Mouse (Mus musculus) mouse embryonic stem cell (cell line): ENCODE data around the gene Dusp14.

Experiments used
- in situ Hi-C, 2 experiments: fragments of 300-500 bp; cut with MboI; formaldehyde crosslinking; loops; 1 replicate in 1 of 2; 3 replicates in 1 of 2; pipeline ENCODE4 v1.14.3; 2019 to 2020; ENCODE audit warnings: low sequenced_read_pairs in 2 of 2, low pct_unique_long_range_greater_than_20kb in 1 of 2, mixed read lengths in 1 of 2; ENCODE audit not compliant: unreplicated experiment in 1 of 2

Gene Dusp14

DNA sequence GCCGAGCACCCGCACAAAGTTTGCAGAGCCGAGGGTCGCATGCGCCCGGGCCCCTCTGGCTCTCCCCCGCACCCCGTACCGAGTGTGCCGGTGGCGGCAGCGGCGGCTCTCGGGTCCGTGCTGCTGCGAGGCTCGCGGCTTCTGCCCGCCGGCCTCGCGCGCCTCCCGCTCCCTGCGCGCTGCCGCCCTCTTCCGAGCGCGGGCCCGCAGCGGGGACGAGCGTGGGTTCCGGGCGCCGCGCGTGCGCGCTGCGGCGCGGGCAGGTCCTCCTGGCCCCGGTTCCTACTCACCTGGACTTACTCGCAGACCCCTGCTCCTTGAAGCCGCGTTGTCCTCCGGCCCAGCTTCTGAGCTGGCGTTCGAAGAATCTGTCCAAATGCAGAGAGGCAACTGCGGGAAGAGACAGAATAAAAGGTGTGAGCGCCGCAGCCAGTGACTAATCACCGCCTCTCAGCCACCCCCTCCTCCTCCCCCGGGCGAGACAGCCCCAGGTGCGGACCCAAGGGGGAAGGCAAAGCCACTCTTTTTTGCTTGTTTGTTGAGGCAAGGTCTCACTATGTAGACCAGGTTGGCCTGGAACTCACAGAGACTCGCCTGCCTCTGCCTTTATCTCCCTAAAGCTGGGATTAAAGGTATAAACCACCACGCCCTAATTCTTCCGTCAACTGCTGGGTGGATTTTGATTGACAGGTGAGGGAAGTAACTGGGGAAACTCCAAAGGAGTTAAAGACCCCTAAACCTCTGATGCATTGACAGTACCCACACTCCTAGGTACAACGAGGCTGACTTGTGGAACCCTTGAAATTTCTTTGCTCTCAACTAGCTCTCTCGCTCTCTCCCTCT, 649 bp downstream of the Dusp14 start:
- in situ Hi-C loops: no loop called here

DNA sequence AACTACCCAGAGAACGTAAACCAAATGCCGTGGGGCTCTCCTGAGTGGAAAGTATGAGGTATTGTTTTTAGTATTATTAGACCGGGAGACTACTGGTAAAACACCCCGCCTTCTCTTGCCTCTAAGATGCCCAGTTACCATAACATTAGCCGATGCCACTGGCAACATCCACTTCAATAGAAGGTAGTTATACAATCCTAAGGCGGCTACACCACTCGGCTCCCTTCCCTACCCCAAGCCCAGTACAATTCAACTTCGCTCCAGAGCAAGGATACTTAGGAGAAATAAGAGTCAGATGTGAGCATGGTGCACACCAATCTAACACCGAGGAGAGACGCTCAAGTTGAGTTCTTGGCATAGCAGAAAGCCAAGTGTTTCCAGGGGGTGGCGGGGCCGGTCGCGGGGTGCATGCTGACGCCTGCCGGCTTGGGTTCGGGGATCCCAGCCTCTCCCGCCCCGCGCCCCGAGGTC, 1.3 kb downstream of the Dusp14 start:
- in situ Hi-C loops: no loop called here

DNA sequence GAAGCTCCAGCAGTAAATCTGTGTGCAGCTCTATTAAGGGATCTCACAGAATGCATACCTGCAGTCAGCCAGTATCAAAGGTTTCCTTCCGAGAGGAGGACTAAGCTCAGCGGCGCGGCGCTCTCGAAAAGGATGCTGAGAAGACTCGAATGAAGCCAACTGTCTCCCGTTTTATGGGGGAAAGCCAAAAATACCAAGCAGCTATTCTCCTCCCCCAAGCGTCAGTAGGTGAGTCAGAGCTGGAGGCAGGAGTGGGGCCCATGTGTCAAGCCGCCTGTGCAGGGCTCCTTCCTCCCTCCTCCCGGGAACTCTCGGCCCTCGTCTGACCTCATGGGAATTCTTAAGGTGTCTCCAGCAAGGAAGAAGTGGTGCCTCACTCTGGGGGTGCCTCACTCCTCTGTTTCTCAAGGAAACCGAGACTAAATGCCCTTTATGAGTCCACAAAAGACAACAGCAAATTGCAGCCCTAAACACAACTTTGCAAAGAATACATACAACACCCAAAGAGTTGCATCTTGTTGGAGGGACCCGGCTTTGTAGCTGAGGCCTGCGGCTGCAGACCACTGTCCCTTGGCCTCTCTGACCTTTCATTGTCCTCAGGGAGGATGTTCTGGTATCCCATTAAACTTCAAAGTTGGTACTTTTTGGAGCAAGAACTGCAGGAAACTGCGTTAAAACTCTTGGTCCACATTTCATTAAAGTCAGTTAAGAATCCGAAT, 2.0 kb downstream of the Dusp14 start:
- in situ Hi-C loops: no loop called here

DNA sequence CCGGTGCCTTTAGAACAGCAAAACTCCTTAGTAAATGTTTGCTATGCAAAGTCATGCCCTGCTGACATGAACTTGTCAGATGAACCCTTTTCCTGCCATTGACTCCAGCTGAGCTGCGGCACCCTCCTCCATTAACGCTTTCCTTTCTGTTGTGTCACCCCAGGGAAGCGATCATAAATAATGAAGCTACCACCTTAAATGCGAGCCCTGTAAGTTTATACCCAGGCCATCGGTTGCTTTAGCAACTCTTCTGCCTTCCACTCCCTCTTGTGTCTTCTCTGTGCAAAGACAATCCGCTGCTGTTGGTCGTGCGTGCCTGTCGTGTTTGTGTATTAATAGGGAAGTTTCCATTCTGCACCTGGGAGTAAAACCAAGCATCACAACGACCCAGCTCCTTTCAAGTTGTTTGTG, 3.0 kb downstream of the Dusp14 start:
- in situ Hi-C loops: no loop called here

DNA sequence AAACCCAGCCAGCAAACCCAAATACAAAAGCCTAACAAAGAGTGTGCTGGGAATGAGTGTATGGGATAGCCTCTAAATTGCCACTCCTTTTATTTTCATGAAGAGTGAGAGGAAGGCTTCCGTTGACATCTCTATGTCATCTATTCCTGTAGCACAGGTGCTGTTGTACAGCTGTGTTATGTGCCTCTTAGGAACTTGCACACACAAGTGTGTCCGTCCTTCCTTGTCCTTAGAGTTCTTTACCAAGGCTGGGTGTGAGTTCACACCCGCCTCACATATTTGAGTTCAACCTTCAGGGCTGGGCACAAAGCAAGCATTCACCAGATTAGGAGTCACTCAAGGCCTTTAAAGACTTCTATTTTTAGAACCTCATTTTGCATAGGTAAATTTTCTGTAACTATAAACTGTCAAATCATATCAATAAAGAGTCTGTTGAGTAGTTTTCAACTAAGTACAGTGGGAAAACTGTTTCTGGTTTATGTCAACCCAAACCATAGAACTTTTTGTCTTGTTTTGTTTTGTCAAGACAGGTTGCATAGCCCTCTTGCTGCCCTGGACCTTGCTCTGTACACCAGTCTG, 5.3 kb downstream of the Dusp14 start:
- in situ Hi-C loops: no loop called here

DNA sequence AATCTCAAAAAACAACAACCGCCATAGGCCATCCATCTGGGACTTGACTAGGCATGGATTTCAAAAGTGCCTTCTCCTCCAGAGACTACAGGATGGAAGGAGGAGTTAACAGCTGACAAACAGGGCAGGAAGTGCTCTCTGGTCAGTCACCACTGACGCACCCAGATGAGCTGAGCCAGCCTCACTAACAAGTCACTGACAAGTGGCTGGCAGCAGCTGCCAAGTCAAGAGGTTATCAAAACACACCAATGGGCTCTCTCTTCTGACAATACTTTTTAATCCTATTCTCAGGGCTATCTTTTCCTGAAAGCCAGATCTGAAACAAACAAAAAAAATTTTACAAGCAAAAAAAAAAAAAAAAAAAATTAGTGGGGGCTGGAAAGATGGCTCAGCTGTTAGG, 6.3 kb downstream of the Dusp14 start:
- in situ Hi-C loops: no loop called here

DNA sequence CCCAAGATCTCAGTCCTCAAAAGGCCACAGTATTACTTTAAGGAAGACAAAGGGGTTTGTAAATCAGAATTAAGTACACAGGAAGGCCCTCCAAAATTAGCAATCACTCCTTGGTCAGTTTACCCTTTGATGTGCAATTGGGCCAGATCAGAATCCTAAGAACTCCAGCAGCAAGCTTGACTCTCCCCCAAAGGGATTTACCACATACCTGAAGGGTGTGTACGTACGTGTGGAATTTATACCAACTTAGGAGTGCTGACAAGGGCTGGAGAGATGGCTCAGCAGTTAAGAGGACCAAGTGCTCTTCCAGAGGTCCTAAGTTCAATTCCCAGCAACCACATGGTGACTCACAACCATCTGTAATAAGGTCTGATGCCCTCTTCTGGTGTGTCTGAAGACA, 7.2 kb downstream of the Dusp14 start:
- in situ Hi-C loops: no loop called here

DNA sequence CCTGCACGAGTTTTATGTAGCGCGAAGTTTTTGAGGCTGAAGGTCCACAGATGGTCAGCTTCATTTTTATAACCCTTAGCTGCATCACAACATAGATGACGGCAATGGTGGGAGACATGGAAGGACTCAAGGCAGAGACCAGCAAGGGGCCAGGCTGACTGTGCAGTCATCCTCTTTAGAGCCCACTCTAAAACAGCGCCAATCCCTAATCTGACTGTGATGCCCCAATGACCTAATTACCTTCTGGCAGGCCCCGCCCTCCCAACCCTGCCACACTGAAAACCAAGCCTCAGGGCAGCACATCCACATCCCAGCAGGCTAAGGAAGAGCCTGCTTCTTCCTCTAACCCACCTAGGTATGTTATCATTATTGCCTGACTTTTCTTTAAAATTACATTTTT, 8.4 kb downstream of the Dusp14 start:
- in situ Hi-C loops: no loop called here

DNA sequence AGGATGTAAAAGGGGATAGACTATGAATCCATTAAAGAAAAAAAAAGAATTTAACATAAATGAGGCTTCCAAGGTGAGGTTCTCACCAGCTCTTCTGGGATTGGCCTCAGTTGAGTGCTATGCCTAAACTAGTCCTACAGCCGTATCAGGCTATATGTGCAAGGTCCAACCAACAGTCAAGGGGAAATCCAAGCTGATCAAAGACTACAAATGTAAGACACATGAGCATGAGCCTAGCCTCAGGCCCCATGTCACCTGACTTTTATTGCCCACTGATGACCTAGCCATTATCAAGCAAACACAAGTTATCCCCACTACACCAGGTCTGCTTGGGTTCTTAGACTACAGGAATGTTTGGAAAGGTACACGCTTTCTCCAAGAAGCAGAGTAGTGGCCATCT, 9.3 kb downstream of the Dusp14 start:
- in situ Hi-C loops: no loop called here

DNA sequence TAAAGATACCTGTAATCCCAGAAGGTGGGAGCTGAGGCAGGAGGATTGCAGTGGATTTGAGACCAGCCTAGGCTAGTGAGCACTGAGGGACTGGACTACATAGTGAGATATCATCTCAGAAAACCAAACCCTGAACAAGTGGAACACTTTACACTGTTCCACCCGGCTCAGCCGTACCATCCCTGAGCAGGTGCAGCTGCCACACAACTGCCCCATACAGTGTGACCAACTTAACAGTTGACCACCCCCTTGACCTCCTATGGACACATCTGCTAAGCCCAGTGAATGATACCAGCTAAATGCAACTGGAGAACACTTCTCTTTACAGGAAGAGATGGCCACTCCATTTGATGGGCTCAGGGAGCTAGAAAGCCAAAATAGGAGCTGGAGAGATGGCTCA, 11.6 kb downstream of the Dusp14 start:
- in situ Hi-C loops: no loop called here

DNA sequence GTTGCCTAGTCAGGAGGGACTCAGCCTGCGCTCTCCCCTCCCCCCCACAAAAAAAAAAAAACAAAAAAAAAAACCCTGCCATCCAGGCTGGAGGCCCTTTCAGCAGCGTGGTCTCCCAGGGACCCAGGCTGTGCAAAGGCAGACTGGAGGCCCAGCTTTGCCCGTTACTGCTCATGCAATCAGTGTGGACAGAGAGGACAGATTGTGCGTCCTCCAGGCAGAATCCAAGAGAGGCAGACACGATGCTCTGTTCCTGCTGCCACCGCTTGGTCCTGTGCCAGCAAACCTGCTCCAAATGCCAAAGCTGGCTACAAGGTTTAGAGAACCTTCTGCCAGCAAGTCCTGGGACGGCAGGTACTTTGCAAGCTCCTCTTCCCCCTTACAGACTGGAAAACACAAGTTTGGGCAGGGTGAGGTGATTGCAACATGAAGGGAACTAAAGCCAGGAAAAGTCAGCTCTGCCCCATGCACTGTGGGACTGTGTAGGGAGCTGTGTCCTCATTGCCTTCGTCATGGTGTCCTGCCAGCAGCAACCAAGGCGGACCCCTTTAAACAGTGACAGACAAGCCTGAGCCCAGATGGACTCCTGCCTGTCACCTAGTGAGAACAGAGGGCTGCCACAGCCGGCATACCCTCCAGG, 15.4 kb downstream of the Dusp14 start:
- in situ Hi-C loops: no loop called here

DNA sequence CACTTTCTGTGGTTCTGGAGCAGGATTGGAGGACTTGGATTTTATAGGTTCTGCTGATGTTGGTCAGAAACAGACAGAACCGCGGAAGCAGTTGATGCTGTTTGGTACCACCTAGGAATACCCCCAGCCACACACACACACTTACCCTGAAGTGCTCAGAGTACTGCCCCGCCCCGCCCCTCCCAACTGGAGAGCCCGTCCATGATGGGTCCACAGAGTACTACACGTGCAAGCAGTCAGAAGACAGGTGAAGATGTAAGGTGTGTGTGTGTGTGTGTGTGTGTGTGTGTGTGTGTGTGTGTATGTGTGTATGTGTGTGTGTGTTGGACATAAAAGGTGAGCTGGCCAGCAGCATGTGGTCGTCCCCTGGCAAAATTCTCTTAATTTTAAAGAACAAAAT, 16.0 kb downstream of the Dusp14 start:
- in situ Hi-C loops: no loop called here

DNA sequence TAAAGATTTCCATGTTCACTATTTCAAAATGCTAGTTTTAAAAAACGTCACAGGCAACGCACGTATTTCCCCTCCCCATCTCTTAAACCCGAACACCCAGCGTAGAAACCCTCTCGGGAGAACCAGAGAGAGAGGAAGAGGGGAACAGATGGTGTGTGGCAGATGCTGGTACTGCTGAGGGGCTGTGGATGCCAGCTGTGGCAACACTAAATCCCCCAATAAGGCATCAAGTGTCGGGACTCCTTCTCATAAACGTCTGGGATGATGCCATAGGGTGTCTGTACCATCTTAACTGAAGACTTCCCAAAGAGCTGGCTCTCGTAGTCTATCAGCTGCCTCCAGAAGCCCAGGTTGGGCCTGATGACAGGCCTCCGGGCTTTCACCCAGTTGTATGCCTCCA, 20.6 kb downstream of the Dusp14 start:
- in situ Hi-C loops: loop anchor here in 1 of 2 experiments (25.0 kb wide), 1 partner anchor 236 kb away; no protein-coding TSS in a partner anchor

DNA sequence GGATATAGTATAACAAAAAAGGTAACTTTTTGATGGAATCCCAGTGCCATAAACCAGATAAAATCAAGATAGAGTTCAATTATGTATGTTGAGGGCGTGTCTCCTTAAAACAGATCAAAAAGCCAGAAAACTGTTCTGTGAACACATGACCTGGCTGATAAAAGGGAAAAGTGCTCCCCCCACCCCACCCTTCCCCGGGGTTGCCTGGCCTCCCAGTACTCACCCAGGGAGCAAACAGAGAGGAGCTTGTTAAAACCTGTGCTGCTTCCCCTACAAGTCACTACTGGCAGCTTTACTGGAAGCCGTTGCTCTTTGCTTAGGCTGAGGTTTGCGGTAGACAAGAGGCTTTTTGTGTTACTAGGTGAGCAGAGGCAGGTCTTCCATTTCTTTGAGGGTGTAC, 21.8 kb downstream of the Dusp14 start:
- in situ Hi-C loops: loop anchor here in 1 of 2 experiments (25.0 kb wide), 1 partner anchor 235 kb away; no protein-coding TSS in a partner anchor

DNA sequence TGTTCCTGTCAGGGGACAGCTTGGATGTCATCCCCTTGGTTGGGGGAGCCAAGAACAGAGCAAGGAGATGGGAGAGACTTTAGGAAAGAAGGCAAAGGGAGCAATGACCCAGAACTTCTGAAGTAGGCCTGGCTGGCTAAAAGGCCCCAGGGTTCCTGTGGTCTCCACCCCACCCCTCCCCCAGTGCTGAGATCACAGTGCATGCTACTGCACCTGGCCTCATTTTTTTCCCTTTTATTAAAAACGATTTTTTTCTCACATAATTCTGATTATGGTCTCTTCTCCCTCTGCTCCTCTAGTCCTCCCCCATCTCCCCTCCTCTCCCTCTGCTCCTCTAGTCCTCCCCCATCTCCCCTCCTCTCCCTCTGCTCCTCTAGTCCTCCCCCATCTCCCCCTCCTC, 24.1 kb downstream of the Dusp14 start:
- in situ Hi-C loops: loop anchor here in 1 of 2 experiments (25.0 kb wide), 1 partner anchor 233 kb away; no protein-coding TSS in a partner anchor

DNA sequence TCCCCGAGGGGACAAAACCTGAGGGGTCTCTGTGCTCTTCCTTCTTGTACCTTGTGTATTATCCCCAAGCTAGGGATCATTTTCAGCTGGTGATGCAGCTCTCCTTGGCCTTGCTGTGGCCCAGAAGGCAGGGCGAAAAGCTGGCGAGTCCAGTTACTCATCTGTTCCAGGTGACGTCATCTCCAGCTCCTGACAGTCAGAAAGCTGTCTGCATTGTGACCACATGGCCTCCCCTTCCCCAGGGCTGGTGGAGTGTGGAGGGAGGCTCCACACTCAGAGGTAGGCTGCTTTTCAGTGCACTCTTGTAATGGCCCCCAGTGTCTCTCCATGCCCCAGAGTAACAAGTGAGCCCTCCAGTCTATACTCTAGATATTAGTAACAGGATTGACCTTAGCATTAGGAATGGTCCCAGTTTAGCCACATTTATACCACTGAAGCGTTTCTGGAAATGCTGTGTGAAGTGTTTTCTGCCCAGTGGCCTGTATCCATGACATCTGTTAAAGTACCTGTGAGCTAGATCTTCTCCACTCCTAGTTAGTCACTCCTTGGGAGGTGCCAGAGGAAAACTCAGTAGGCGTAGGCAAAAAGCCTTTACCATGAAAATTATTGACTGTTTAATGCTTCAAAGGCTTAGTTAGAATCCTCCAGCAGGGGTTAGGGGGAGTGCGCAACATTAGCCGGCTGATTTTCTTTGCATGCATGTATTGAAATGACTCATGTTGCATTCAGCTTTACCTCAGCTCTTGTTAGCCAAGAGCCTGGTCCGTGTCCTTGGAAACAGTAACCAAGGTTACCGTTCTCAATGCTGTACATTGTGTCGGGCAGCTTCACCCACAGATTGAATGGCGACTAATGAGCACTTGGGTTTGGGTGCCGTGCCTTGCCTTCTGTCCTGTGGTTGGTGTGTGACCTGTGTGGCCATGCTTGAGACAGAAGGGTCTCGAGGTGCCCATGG, 26.0 kb downstream of the Dusp14 start:
- in situ Hi-C loops: loop anchor here in 1 of 2 experiments (25.0 kb wide), 1 partner anchor 231 kb away; no protein-coding TSS in a partner anchor

DNA sequence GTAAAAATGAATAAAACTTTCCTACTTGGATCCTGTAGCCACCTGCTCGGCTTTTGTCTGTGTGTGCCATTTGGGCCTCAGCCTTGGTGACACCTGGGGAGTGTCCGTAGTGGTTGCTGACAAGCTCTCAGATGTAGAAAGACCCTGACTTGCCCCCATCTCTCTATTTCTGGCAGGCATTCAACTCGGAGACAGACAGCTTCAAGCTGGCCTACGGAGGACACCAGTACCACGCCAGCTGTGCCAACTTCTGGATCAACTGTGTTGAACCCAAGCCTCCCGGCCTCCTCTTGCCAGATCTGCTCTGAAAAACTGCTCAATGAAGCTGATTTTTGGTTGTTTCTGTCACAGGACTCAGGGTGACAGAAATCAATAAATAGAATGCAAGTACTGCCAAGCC, 28.4 kb downstream of the Dusp14 start:
- in situ Hi-C loops: loop anchor here in 1 of 2 experiments (25.0 kb wide), 1 partner anchor 228 kb away; no protein-coding TSS in a partner anchor

DNA sequence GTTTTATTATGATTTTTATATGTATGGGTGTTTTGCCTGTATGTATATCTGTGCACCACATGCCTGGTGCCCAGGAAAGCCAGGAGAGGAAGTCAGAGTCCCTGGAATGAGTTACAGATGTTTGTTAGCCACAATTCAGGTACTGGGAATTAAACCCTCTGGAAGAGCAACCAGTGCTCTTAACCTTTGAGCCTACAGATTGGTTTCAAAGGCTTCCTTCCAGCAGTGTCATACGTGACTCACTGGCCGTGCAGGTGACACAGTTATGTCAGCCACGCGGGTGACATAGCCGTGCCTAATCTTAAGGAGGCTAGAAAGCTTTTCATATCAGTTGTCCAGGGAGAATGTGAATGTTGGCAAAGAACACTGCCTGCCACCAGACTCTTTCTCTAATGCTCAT, 35.4 kb downstream of the Dusp14 start:
- in situ Hi-C loops: loop anchor here in 1 of 2 experiments (25.0 kb wide), 1 partner anchor 221 kb away; no protein-coding TSS in a partner anchor
